Mouse (Mus musculus): ENCODE data around the gene Cabp4. TPM values are rescaled to one million over a fixed set of nuclear protein-coding genes. Genes with fewer than 3 reads are reported as not detected.
"Not testable (repeated sequence)": the region's sequence is repeated elsewhere in the genome, so short reads cannot be mapped to it uniquely, and the experiment has no call there.

The Cabp4 gene
- polyA plus RNA-seq, 1 experiment: 0.04 TPM

GRCm38 (mm10) chr19:4135963-4136345, 7.9 kb downstream of the Cabp4 start:
- TF ChIP-seq CTCF (IDR thresholded peaks at IDR 0.05; ENCODE audit: control insufficient read depth, insufficient read depth, insufficient read length): peak; percentile 16
- peaks cover 12% of the 10 kb centered on the region for H3K36me3 ChIP-seq (ENCODE audit: control insufficient read depth, insufficient read depth)
- H3K27me3 ChIP-seq (ENCODE audit: control insufficient read depth, insufficient read depth, insufficient read length); H3K4me3 ChIP-seq (ENCODE audit: insufficient read depth, poor library complexity, severe bottlenecking); H3ac ChIP-seq (ENCODE audit: control insufficient read depth, insufficient read length, low read depth); H3K79me2 ChIP-seq (ENCODE audit: control insufficient read depth, insufficient read depth); H3K79me3 ChIP-seq (ENCODE audit: low read depth): not testable (repeated sequence)

GRCm38 (mm10) chr19:4135229-4135962, 8.4 kb downstream of the Cabp4 start:
- not testable (repeated sequence) for H3K4me3 ChIP-seq (ENCODE audit: insufficient read depth, poor library complexity, severe bottlenecking); H3K79me3 ChIP-seq (ENCODE audit: low read depth); H3K27me3 ChIP-seq (ENCODE audit: control insufficient read depth, insufficient read depth, insufficient read length); H3ac ChIP-seq (ENCODE audit: control insufficient read depth, insufficient read length, low read depth); H3K79me2 ChIP-seq (ENCODE audit: control insufficient read depth, insufficient read depth)
- H3K36me3 ChIP-seq (ENCODE audit: control insufficient read depth, insufficient read depth): peaks cover 12% of the 10 kb centered on the region

- Histone ChIP-seq H3K79me3 (ENCODE audit: low read depth) (no peaks in the 10 kb centered on the region), H3K36me3 (ENCODE audit: control insufficient read depth, insufficient read depth) (peaks cover 12% of the 10 kb centered on the region), H3K79me2 (ENCODE audit: control insufficient read depth, insufficient read depth) (no peaks in the 10 kb centered on the region), H3K27me3 (ENCODE audit: control insufficient read depth, insufficient read depth, insufficient read length) (no peaks in the 10 kb centered on the region), H3K4me3 (ENCODE audit: insufficient read depth, poor library complexity, severe bottlenecking) (no peak overlapping the region), H3ac (ENCODE audit: control insufficient read depth, insufficient read length, low read depth) (no peak overlapping the region)
- TF ChIP-seq FOSL1 (IDR thresholded peaks at IDR 0.05; ENCODE audit: insufficient read depth, low read length, poor library complexity, severe bottlenecking) (no peak), CEBPB (IDR thresholded peaks at IDR 0.05; ENCODE audit: low read depth) (no peak), MAX (IDR thresholded peaks at IDR 0.05) (no peak), CTCF (IDR thresholded peaks at IDR 0.05; ENCODE audit: control insufficient read depth, insufficient read depth, insufficient read length) (no peak), USF1 (IDR thresholded peaks at IDR 0.05; ENCODE audit: low read depth) (no peak), MYOD1 (IDR thresholded peaks at IDR 0.05; ENCODE audit: control insufficient read depth, insufficient read length, low read depth) (no peak), MYOG (IDR thresholded peaks at IDR 0.05; ENCODE audit: control insufficient read depth, extremely low read depth, insufficient read length) (no peak)
These were observed 9.5 kb downstream of the Cabp4 start for GRCm38 (mm10) chr19:4134354-4134753.

GRCm38 (mm10) chr19:4131768-4132167, 12.1 kb downstream of the Cabp4 start:
- H3K27me3 ChIP-seq (ENCODE audit: control insufficient read depth, insufficient read depth, insufficient read length): no peaks in the 10 kb centered on the region
- H3K36me3 ChIP-seq (ENCODE audit: control insufficient read depth, insufficient read depth): peaks cover 22% of the 10 kb centered on the region
- peaks cover 1% of the 10 kb centered on the region for H3K79me3 ChIP-seq (ENCODE audit: low read depth)
- H3ac ChIP-seq (ENCODE audit: control insufficient read depth, insufficient read length, low read depth): no peak overlapping the region
- TF ChIP-seq FOSL1 (IDR thresholded peaks at IDR 0.05; ENCODE audit: insufficient read depth, low read length, poor library complexity, severe bottlenecking): no peak
- TF ChIP-seq CTCF (IDR thresholded peaks at IDR 0.05; ENCODE audit: control insufficient read depth, insufficient read depth, insufficient read length): no peak
- TF ChIP-seq MYOD1 (IDR thresholded peaks at IDR 0.05; ENCODE audit: control insufficient read depth, insufficient read length, low read depth): no peak
- TF ChIP-seq MYOG (IDR thresholded peaks at IDR 0.05; ENCODE audit: control insufficient read depth, extremely low read depth, insufficient read length): no peak
- TF ChIP-seq USF1 (IDR thresholded peaks at IDR 0.05; ENCODE audit: low read depth): no peak
- no peak for TF ChIP-seq CEBPB (IDR thresholded peaks at IDR 0.05; ENCODE audit: low read depth)
- no peak for TF ChIP-seq MAX (IDR thresholded peaks at IDR 0.05)
- H3K4me3 ChIP-seq (ENCODE audit: insufficient read depth, poor library complexity, severe bottlenecking): no peak overlapping the region
- H3K79me2 ChIP-seq (ENCODE audit: control insufficient read depth, insufficient read depth): peaks cover 10% of the 10 kb centered on the region

- H3ac ChIP-seq (ENCODE audit: control insufficient read depth, insufficient read length, low read depth): no peak overlapping the region
- peaks cover 6% of the 10 kb centered on the region for H3K79me3 ChIP-seq (ENCODE audit: low read depth)
- no peaks in the 10 kb centered on the region for H3K27me3 ChIP-seq (ENCODE audit: control insufficient read depth, insufficient read depth, insufficient read length)
- no peak overlapping the region for H3K4me3 ChIP-seq (ENCODE audit: insufficient read depth, poor library complexity, severe bottlenecking)
- TF ChIP-seq USF1 (IDR thresholded peaks at IDR 0.05; ENCODE audit: low read depth) (no peak), FOSL1 (IDR thresholded peaks at IDR 0.05; ENCODE audit: insufficient read depth, low read length, poor library complexity, severe bottlenecking) (no peak), CTCF (IDR thresholded peaks at IDR 0.05; ENCODE audit: control insufficient read depth, insufficient read depth, insufficient read length) (no peak), MYOD1 (IDR thresholded peaks at IDR 0.05; ENCODE audit: control insufficient read depth, insufficient read length, low read depth) (no peak), CEBPB (IDR thresholded peaks at IDR 0.05; ENCODE audit: low read depth) (no peak), MYOG (IDR thresholded peaks at IDR 0.05; ENCODE audit: control insufficient read depth, extremely low read depth, insufficient read length) (no peak), MAX (IDR thresholded peaks at IDR 0.05) (no peak)
- H3K79me2 ChIP-seq (ENCODE audit: control insufficient read depth, insufficient read depth): peaks cover 17% of the 10 kb centered on the region
- H3K36me3 ChIP-seq (ENCODE audit: control insufficient read depth, insufficient read depth): peaks cover 22% of the 10 kb centered on the region
These were observed 12.8 kb downstream of the Cabp4 start for GRCm38 (mm10) chr19:4131075-4131474.

- Histone ChIP-seq H3K36me3 (ENCODE audit: control insufficient read depth, insufficient read depth) (peaks cover 22% of the 10 kb centered on the region), H3ac (ENCODE audit: control insufficient read depth, insufficient read length, low read depth) (no peak overlapping the region), H3K79me3 (ENCODE audit: low read depth) (peaks cover 6% of the 10 kb centered on the region), H3K4me3 (ENCODE audit: insufficient read depth, poor library complexity, severe bottlenecking) (no peak overlapping the region), H3K79me2 (ENCODE audit: control insufficient read depth, insufficient read depth) (peaks cover 18% of the 10 kb centered on the region), H3K27me3 (ENCODE audit: control insufficient read depth, insufficient read depth, insufficient read length) (no peaks in the 10 kb centered on the region)
- TF ChIP-seq MYOD1 (IDR thresholded peaks at IDR 0.05; ENCODE audit: control insufficient read depth, insufficient read length, low read depth): no peak
- no peak for TF ChIP-seq MAX (IDR thresholded peaks at IDR 0.05)
- no peak for TF ChIP-seq USF1 (IDR thresholded peaks at IDR 0.05; ENCODE audit: low read depth)
- no peak for TF ChIP-seq CTCF (IDR thresholded peaks at IDR 0.05; ENCODE audit: control insufficient read depth, insufficient read depth, insufficient read length)
- no peak for TF ChIP-seq MYOG (IDR thresholded peaks at IDR 0.05; ENCODE audit: control insufficient read depth, extremely low read depth, insufficient read length)
- TF ChIP-seq FOSL1 (IDR thresholded peaks at IDR 0.05; ENCODE audit: insufficient read depth, low read length, poor library complexity, severe bottlenecking): no peak
- TF ChIP-seq CEBPB (IDR thresholded peaks at IDR 0.05; ENCODE audit: low read depth): no peak
These were observed 13.7 kb downstream of the Cabp4 start for GRCm38 (mm10) chr19:4130106-4130505.
